Mouse (Mus musculus): ENCODE measurements around the gene BC048679. TPM values are rescaled to one million over a fixed set of nuclear protein-coding genes. Genes with fewer than 3 reads are reported as not detected.

BC048679 gene
- polyA plus RNA-seq, 1 experiment = not detected

DNA sequence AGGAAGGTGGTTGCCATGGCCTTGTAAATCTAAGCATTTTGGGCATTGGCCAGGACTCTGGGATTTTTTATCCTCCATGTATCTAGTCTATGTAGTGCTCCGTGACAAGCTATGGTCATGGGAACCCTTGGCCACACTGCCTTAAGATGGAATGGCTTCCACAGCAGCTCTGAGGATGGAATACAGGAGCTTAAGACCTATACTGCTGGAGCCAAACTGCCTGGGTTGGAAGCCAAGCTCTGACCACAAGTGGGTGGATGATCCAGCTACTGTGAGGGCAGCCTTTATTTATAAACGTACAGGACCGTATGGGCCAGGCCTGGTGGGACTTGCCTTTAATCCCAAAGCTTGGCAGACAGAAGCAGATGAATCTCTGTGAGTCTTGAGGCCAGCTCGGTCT, 38.4 kb upstream of the BC048679 start:
- TF ChIP-seq CTCF (IDR thresholded peaks at IDR 0.05; ENCODE audit: low read depth, low read length) (no peak), POLR2A (IDR thresholded peaks at IDR 0.05; ENCODE audit: insufficient read depth, low read length) (no peak), EP300 (IDR thresholded peaks at IDR 0.05; ENCODE audit: insufficient read depth, low read depth, low read length) (no peak)
- Histone ChIP-seq H3K9ac (ENCODE audit: low read depth, poor library complexity, severe bottlenecking) (no peak overlapping the region), H3K4me1 (ENCODE audit: control insufficient read depth, insufficient read depth, low read length) (peaks cover 6% of the 10 kb centered on the region), H3K4me3 (ENCODE audit: low read depth, low read length) (no peak overlapping the region), H3K27ac (ENCODE audit: insufficient read depth, low read length) (no peak overlapping the region), H3K36me3 (ENCODE audit: control insufficient read depth, insufficient read depth, low read length, poor library complexity, severe bottlenecking) (peaks cover 12% of the 10 kb centered on the region; the same call in 1 of the 2 replicates), H3K9me3 (replicated peaks; ENCODE audit: control insufficient read depth, insufficient read depth, low read length, poor library complexity, severe bottlenecking) (peaks cover 4% of the 10 kb centered on the region), H3K27me3 (ENCODE audit: control insufficient read depth, insufficient read depth, low read length, poor library complexity, severe bottlenecking) (no peaks in the 10 kb centered on the region)

DNA sequence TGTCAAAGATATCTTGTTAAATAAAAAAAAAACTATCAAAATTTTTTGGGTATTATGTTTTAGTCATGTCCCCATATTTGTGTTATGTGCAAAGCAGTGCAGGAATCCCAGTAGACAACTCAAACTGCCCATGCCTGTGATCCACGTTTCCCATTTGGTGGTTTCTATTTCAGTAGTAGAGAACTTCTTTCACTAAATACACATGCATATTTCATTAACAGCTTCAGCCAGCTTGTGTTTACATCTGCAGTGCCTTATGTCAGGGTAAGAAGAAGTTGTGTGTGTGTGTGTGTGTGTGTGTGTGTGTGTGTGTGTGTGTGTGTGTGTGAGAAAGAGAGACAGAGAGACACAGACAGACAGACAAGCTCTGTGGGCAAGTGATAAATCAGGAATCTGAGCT, 33.4 kb upstream of the BC048679 start:
- Histone ChIP-seq H3K4me1 (ENCODE audit: control insufficient read depth, insufficient read depth, low read length) (no peaks in the 10 kb centered on the region), H3K4me3 (ENCODE audit: low read depth, low read length) (no peak overlapping the region), H3K9ac (ENCODE audit: low read depth, poor library complexity, severe bottlenecking) (no peak overlapping the region), H3K36me3 (ENCODE audit: control insufficient read depth, insufficient read depth, low read length, poor library complexity, severe bottlenecking) (peaks cover 32% of the 10 kb centered on the region), H3K27ac (ENCODE audit: insufficient read depth, low read length) (no peak overlapping the region), H3K27me3 (ENCODE audit: control insufficient read depth, insufficient read depth, low read length, poor library complexity, severe bottlenecking) (no peaks in the 10 kb centered on the region), H3K9me3 (replicated peaks; ENCODE audit: control insufficient read depth, insufficient read depth, low read length, poor library complexity, severe bottlenecking) (peaks cover 4% of the 10 kb centered on the region)
- TF ChIP-seq CTCF (IDR thresholded peaks at IDR 0.05; ENCODE audit: low read depth, low read length) = no peak
- TF ChIP-seq EP300 (IDR thresholded peaks at IDR 0.05; ENCODE audit: insufficient read depth, low read depth, low read length) = no peak
- no peak for TF ChIP-seq POLR2A (IDR thresholded peaks at IDR 0.05; ENCODE audit: insufficient read depth, low read length)

DNA sequence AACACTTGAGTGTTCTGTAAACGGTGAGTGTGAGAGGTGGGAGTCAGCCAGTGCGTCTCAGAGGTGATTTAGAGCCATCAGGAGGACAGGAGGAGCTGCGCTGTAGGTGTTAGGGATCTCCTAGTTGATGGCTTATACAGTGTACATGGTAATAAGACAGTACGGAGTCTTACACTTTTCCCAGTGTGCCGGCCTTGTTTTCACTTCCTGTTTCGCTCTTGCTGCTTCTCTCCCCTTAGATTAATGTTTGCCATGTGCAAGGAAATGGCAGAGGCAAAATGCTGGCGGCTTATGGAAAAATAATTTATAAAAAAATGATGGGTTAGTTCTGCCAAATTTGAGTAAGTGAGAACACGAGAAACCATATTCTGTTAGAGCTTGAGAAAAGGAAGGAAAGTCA, 30.8 kb upstream of the BC048679 start:
- no peak overlapping the region for H3K27ac ChIP-seq (ENCODE audit: insufficient read depth, low read length)
- TF ChIP-seq EP300 (IDR thresholded peaks at IDR 0.05; ENCODE audit: insufficient read depth, low read depth, low read length) (no peak), CTCF (IDR thresholded peaks at IDR 0.05; ENCODE audit: low read depth, low read length) (no peak), POLR2A (IDR thresholded peaks at IDR 0.05; ENCODE audit: insufficient read depth, low read length) (no peak)
- no peak overlapping the region for H3K4me3 ChIP-seq (ENCODE audit: low read depth, low read length)
- peaks cover 32% of the 10 kb centered on the region for H3K36me3 ChIP-seq (ENCODE audit: control insufficient read depth, insufficient read depth, low read length, poor library complexity, severe bottlenecking)
- H3K4me1 ChIP-seq (ENCODE audit: control insufficient read depth, insufficient read depth, low read length) = no peaks in the 10 kb centered on the region
- no peak overlapping the region for H3K9ac ChIP-seq (ENCODE audit: low read depth, poor library complexity, severe bottlenecking)
- H3K27me3 ChIP-seq (ENCODE audit: control insufficient read depth, insufficient read depth, low read length, poor library complexity, severe bottlenecking) = no peaks in the 10 kb centered on the region
- peaks cover 4% of the 10 kb centered on the region for H3K9me3 ChIP-seq (replicated peaks; ENCODE audit: control insufficient read depth, insufficient read depth, low read length, poor library complexity, severe bottlenecking)

DNA sequence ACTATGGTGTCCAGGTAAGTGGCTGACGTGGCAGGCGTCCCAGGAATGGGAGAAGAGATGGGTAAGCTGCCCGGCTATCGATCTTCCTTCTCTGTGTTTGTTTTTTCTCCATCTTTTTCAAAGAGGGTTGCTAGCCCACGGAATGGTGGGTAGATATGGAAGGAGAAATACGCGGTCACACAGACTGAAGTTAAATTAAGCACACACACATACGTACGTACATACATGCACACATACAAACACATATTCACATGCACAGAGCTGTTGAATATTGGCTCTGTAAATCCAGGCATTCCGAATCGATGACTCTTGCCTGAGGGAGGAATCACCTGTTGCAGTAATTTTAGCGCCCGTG, 25.6 kb upstream of the BC048679 start:
- TF ChIP-seq EP300 (IDR thresholded peaks at IDR 0.05; ENCODE audit: insufficient read depth, low read depth, low read length) = no peak
- TF ChIP-seq CTCF (IDR thresholded peaks at IDR 0.05; ENCODE audit: low read depth, low read length) = no peak
- TF ChIP-seq POLR2A (IDR thresholded peaks at IDR 0.05; ENCODE audit: insufficient read depth, low read length) = no peak
- peak overlapping the region; percentile 79 for H3K4me3 ChIP-seq (ENCODE audit: low read depth, low read length)
- H3K9me3 ChIP-seq (replicated peaks; ENCODE audit: control insufficient read depth, insufficient read depth, low read length, poor library complexity, severe bottlenecking) = no peaks in the 10 kb centered on the region
- no peaks in the 10 kb centered on the region for H3K27me3 ChIP-seq (ENCODE audit: control insufficient read depth, insufficient read depth, low read length, poor library complexity, severe bottlenecking)
- no peaks in the 10 kb centered on the region for H3K4me1 ChIP-seq (ENCODE audit: control insufficient read depth, insufficient read depth, low read length)
- H3K9ac ChIP-seq (ENCODE audit: low read depth, poor library complexity, severe bottlenecking) = peak overlapping the region; percentile 44
- H3K36me3 ChIP-seq (ENCODE audit: control insufficient read depth, insufficient read depth, low read length, poor library complexity, severe bottlenecking) = peaks cover 7% of the 10 kb centered on the region
- no peak overlapping the region for H3K27ac ChIP-seq (ENCODE audit: insufficient read depth, low read length)

DNA sequence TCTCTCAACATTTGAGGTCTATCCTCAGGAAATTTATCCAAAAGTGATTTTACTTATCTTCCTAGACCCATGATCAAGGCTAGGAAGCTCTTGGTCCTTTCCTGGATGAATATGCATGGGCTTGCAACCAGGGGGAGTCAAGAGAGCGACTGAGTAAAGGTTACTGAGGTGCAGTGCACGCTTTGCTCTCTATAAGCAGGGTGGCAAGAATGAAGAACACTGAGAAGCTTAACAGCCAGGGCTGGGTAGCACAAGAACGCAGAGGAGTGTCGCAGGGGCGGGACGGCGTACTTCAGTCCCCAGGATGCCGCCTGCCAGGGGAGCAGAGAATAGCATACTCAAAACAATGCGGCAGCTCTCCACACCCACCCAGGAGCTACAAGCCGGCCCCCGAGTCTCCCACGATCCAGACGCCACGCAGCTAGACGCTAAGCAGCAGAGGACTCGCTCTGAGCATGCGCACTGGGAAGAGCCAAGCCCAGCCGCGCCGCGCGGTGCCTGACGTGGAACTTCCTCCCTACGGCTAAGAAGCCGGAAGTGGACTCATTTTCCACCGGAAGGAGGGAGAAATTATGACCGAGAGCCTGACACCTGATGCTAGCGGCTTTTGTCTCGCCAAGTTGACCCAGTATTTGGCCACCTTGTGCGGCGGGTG, 25.1 kb upstream of the BC048679 start:
- no peaks in the 10 kb centered on the region for H3K4me1 ChIP-seq (ENCODE audit: control insufficient read depth, insufficient read depth, low read length)
- no peaks in the 10 kb centered on the region for H3K27me3 ChIP-seq (ENCODE audit: control insufficient read depth, insufficient read depth, low read length, poor library complexity, severe bottlenecking)
- TF ChIP-seq POLR2A (IDR thresholded peaks at IDR 0.05; ENCODE audit: insufficient read depth, low read length) = peak; percentile 74
- no peak for TF ChIP-seq EP300 (IDR thresholded peaks at IDR 0.05; ENCODE audit: insufficient read depth, low read depth, low read length)
- H3K36me3 ChIP-seq (ENCODE audit: control insufficient read depth, insufficient read depth, low read length, poor library complexity, severe bottlenecking) = peaks cover 4% of the 10 kb centered on the region; the same call in 1 of the 2 replicates
- peak overlapping the region; percentile 79 for H3K4me3 ChIP-seq (ENCODE audit: low read depth, low read length)
- peak overlapping the region; percentile 10; the same call in 1 of the 2 replicates for H3K27ac ChIP-seq (ENCODE audit: insufficient read depth, low read length)
- no peaks in the 10 kb centered on the region for H3K9me3 ChIP-seq (replicated peaks; ENCODE audit: control insufficient read depth, insufficient read depth, low read length, poor library complexity, severe bottlenecking)
- peak overlapping the region; percentile 44 for H3K9ac ChIP-seq (ENCODE audit: low read depth, poor library complexity, severe bottlenecking)

DNA sequence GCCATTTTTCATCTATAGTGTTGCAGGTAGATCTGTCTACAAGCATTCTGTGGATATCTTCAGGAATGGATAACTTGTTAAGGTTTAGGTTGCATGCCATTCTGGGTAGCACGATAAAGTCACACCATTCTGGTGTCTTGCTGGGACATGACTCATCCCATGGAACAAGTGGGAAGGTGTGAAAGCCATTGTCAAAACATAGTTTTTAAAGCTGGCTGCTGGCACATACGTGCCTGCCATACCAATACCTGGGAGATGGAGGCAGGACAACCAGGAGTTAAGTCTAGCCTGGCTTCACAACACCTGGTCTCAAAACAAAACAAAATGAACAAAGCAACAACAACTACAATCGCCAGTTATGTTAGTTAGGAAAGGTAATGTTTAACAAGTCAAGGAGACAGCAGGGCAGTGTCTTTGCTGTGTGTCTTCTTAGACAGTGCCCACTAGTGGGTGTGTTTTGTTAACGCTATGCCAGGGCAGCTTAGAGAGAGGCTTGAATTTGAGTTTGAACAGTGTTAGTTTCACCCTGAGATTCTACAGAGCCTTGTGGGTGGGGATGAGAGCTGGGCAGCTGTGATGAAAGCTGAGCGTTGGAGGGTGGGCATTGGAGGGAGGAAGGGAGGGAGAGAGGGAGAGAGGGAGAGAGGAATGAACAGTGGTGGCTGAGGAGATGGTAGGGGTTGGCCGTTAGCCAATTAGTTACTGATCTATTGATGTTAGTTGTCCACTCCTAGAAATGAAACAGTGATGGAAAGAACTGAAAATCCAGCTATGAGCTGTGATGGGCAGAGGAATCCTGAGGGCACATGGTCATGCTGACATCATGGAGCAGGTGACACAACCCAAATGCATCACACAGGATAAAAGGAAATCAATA, 18.3 kb upstream of the BC048679 start:
- TF ChIP-seq POLR2A (IDR thresholded peaks at IDR 0.05; ENCODE audit: insufficient read depth, low read length) (no peak), CTCF (IDR thresholded peaks at IDR 0.05; ENCODE audit: low read depth, low read length) (no peak)
- Histone ChIP-seq H3K4me3 (ENCODE audit: low read depth, low read length) (no peak overlapping the region), H3K27me3 (ENCODE audit: control insufficient read depth, insufficient read depth, low read length, poor library complexity, severe bottlenecking) (no peaks in the 10 kb centered on the region), H3K36me3 (ENCODE audit: control insufficient read depth, insufficient read depth, low read length, poor library complexity, severe bottlenecking) (no peaks in the 10 kb centered on the region), H3K4me1 (ENCODE audit: control insufficient read depth, insufficient read depth, low read length) (no peaks in the 10 kb centered on the region), H3K9me3 (replicated peaks; ENCODE audit: control insufficient read depth, insufficient read depth, low read length, poor library complexity, severe bottlenecking) (no peaks in the 10 kb centered on the region), H3K27ac (ENCODE audit: insufficient read depth, low read length) (no peak overlapping the region), H3K9ac (ENCODE audit: low read depth, poor library complexity, severe bottlenecking) (no peak overlapping the region)
